Mouse (Mus musculus): ENCODE data around the gene Hsd17b1. TPM values are rescaled to one million over a fixed set of nuclear protein-coding genes. Genes with fewer than 3 reads are reported as not detected.
A peak's percentile ranks its signal among the peaks of the same experiment; 100 is the strongest.

Hsd17b1 gene
- polyA plus RNA-seq, 1 experiment = not detected

GRCm38 (mm10) chr11:101070987-101071386 lies 7.2 kb upstream of the Hsd17b1 start:
- Histone ChIP-seq H3K4me3 (ENCODE audit: insufficient read depth, poor library complexity, severe bottlenecking) (no peak overlapping the region), H3ac (ENCODE audit: control insufficient read depth, insufficient read length, low read depth) (no peak overlapping the region), H3K79me3 (ENCODE audit: low read depth) (no peaks in the 10 kb centered on the region), H3K36me3 (ENCODE audit: control insufficient read depth, insufficient read depth) (no peaks in the 10 kb centered on the region), H3K27me3 (ENCODE audit: control insufficient read depth, insufficient read depth, insufficient read length) (no peaks in the 10 kb centered on the region), H3K79me2 (ENCODE audit: control insufficient read depth, insufficient read depth) (no peaks in the 10 kb centered on the region)
- TF ChIP-seq MYOD1 (IDR thresholded peaks at IDR 0.05; ENCODE audit: control insufficient read depth, insufficient read length, low read depth) (no peak), CTCF (IDR thresholded peaks at IDR 0.05; ENCODE audit: control insufficient read depth, insufficient read depth, insufficient read length) (no peak), FOSL1 (IDR thresholded peaks at IDR 0.05; ENCODE audit: insufficient read depth, low read length, poor library complexity, severe bottlenecking) (no peak), MYOG (IDR thresholded peaks at IDR 0.05; ENCODE audit: control insufficient read depth, extremely low read depth, insufficient read length) (no peak), CEBPB (IDR thresholded peaks at IDR 0.05; ENCODE audit: low read depth) (no peak), MAX (IDR thresholded peaks at IDR 0.05) (no peak), USF1 (IDR thresholded peaks at IDR 0.05; ENCODE audit: low read depth) (no peak)

- Histone ChIP-seq H3K4me3 (ENCODE audit: insufficient read depth, poor library complexity, severe bottlenecking) (no peak overlapping the region), H3K79me2 (ENCODE audit: control insufficient read depth, insufficient read depth) (no peaks in the 10 kb centered on the region), H3K27me3 (ENCODE audit: control insufficient read depth, insufficient read depth, insufficient read length) (no peaks in the 10 kb centered on the region), H3ac (ENCODE audit: control insufficient read depth, insufficient read length, low read depth) (no peak overlapping the region), H3K36me3 (ENCODE audit: control insufficient read depth, insufficient read depth) (no peaks in the 10 kb centered on the region), H3K79me3 (ENCODE audit: low read depth) (no peaks in the 10 kb centered on the region)
- TF ChIP-seq MYOD1 (IDR thresholded peaks at IDR 0.05; ENCODE audit: control insufficient read depth, insufficient read length, low read depth) (no peak), CTCF (IDR thresholded peaks at IDR 0.05; ENCODE audit: control insufficient read depth, insufficient read depth, insufficient read length) (no peak), CEBPB (IDR thresholded peaks at IDR 0.05; ENCODE audit: low read depth) (no peak), MYOG (IDR thresholded peaks at IDR 0.05; ENCODE audit: control insufficient read depth, extremely low read depth, insufficient read length) (no peak), USF1 (IDR thresholded peaks at IDR 0.05; ENCODE audit: low read depth) (no peak), FOSL1 (IDR thresholded peaks at IDR 0.05; ENCODE audit: insufficient read depth, low read length, poor library complexity, severe bottlenecking) (no peak)
Observed at GRCm38 (mm10) chr11:101071810-101072428, 6.3 kb upstream of the Hsd17b1 start.

- Histone ChIP-seq H3K4me3 (ENCODE audit: insufficient read depth, poor library complexity, severe bottlenecking) (no peak overlapping the region), H3K79me3 (ENCODE audit: low read depth) (peaks cover 8% of the 10 kb centered on the region), H3K79me2 (ENCODE audit: control insufficient read depth, insufficient read depth) (peaks cover 16% of the 10 kb centered on the region), H3K36me3 (ENCODE audit: control insufficient read depth, insufficient read depth) (no peaks in the 10 kb centered on the region), H3ac (ENCODE audit: control insufficient read depth, insufficient read length, low read depth) (no peak overlapping the region), H3K27me3 (ENCODE audit: control insufficient read depth, insufficient read depth, insufficient read length) (no peaks in the 10 kb centered on the region)
- TF ChIP-seq USF1 (IDR thresholded peaks at IDR 0.05; ENCODE audit: low read depth) = no peak
- no peak for TF ChIP-seq CTCF (IDR thresholded peaks at IDR 0.05; ENCODE audit: control insufficient read depth, insufficient read depth, insufficient read length)
- TF ChIP-seq CEBPB (IDR thresholded peaks at IDR 0.05; ENCODE audit: low read depth) = no peak
- TF ChIP-seq MAX (IDR thresholded peaks at IDR 0.05) = no peak
- no peak for TF ChIP-seq FOSL1 (IDR thresholded peaks at IDR 0.05; ENCODE audit: insufficient read depth, low read length, poor library complexity, severe bottlenecking)
- no peak for TF ChIP-seq MYOD1 (IDR thresholded peaks at IDR 0.05; ENCODE audit: control insufficient read depth, insufficient read length, low read depth)
- no peak for TF ChIP-seq MYOG (IDR thresholded peaks at IDR 0.05; ENCODE audit: control insufficient read depth, extremely low read depth, insufficient read length)
Observed at GRCm38 (mm10) chr11:101079746-101080145, 1.5 kb downstream of the Hsd17b1 start.

- Histone ChIP-seq H3K79me2 (ENCODE audit: control insufficient read depth, insufficient read depth) (peaks cover 16% of the 10 kb centered on the region), H3K27me3 (ENCODE audit: control insufficient read depth, insufficient read depth, insufficient read length) (no peaks in the 10 kb centered on the region), H3ac (ENCODE audit: control insufficient read depth, insufficient read length, low read depth) (no peak overlapping the region), H3K79me3 (ENCODE audit: low read depth) (peaks cover 8% of the 10 kb centered on the region), H3K36me3 (ENCODE audit: control insufficient read depth, insufficient read depth) (peaks cover 6% of the 10 kb centered on the region), H3K4me3 (ENCODE audit: insufficient read depth, poor library complexity, severe bottlenecking) (no peak overlapping the region)
- TF ChIP-seq FOSL1 (IDR thresholded peaks at IDR 0.05; ENCODE audit: insufficient read depth, low read length, poor library complexity, severe bottlenecking) (no peak), MYOG (IDR thresholded peaks at IDR 0.05; ENCODE audit: control insufficient read depth, extremely low read depth, insufficient read length) (no peak), CTCF (IDR thresholded peaks at IDR 0.05; ENCODE audit: control insufficient read depth, insufficient read depth, insufficient read length) (no peak), USF1 (IDR thresholded peaks at IDR 0.05; ENCODE audit: low read depth) (no peak), CEBPB (IDR thresholded peaks at IDR 0.05; ENCODE audit: low read depth) (no peak), MAX (IDR thresholded peaks at IDR 0.05) (no peak), MYOD1 (IDR thresholded peaks at IDR 0.05; ENCODE audit: control insufficient read depth, insufficient read length, low read depth) (no peak)
Observed at GRCm38 (mm10) chr11:101080421-101080820, 2.2 kb downstream of the Hsd17b1 start.

GRCm38 (mm10) chr11:101081659-101082058 lies 3.4 kb downstream of the Hsd17b1 start:
- TF ChIP-seq CEBPB (IDR thresholded peaks at IDR 0.05; ENCODE audit: low read depth) (no peak), MAX (IDR thresholded peaks at IDR 0.05) (no peak), FOSL1 (IDR thresholded peaks at IDR 0.05; ENCODE audit: insufficient read depth, low read length, poor library complexity, severe bottlenecking) (no peak), MYOD1 (IDR thresholded peaks at IDR 0.05; ENCODE audit: control insufficient read depth, insufficient read length, low read depth) (no peak), CTCF (IDR thresholded peaks at IDR 0.05; ENCODE audit: control insufficient read depth, insufficient read depth, insufficient read length) (no peak), USF1 (IDR thresholded peaks at IDR 0.05; ENCODE audit: low read depth) (no peak), MYOG (IDR thresholded peaks at IDR 0.05; ENCODE audit: control insufficient read depth, extremely low read depth, insufficient read length) (no peak)
- Histone ChIP-seq H3K79me3 (ENCODE audit: low read depth) (peaks cover 8% of the 10 kb centered on the region), H3K36me3 (ENCODE audit: control insufficient read depth, insufficient read depth) (peaks cover 10% of the 10 kb centered on the region), H3K4me3 (ENCODE audit: insufficient read depth, poor library complexity, severe bottlenecking) (peak overlapping the region; percentile 95), H3K79me2 (ENCODE audit: control insufficient read depth, insufficient read depth) (peaks cover 16% of the 10 kb centered on the region), H3K27me3 (ENCODE audit: control insufficient read depth, insufficient read depth, insufficient read length) (no peaks in the 10 kb centered on the region), H3ac (ENCODE audit: control insufficient read depth, insufficient read length, low read depth) (peak overlapping the region; percentile 77)
